Mouse (Mus musculus) hindbrain, postnatal 0 days (tissue): ENCODE data around the gene Lsm7. TPM values are rescaled to one million over a fixed set of nuclear protein-coding genes. Genes with fewer than 3 reads are reported as not detected.

Experiments
- ATAC-seq: fragments of 200-750 bp; cut with Nextera tagmentation; 2 replicates; pipeline ENCODE4 v1.8.0; 2017; ENCODE audit warnings: mild to moderate bottlenecking, moderate TSS enrichment, moderate library complexity
- DNase-seq: peaks from one replicate; pipeline ENCODE4 v3.0.0-alpha.2; 2015; ENCODE audit warnings: low spot score
- H3K27ac ChIP-seq: fragments of 300-500 bp; sonication (generic); 2 replicates; pipeline ENCODE4 v1.5.1; 2014; ENCODE audit warnings: mild to moderate bottlenecking
- H3K27me3 ChIP-seq: fragments of 300-500 bp; sonication (generic); 2 replicates; pipeline ENCODE4 v1.6.1; 2014; ENCODE audit warnings: low read length, mixed read lengths; ENCODE audit not compliant: insufficient read depth
- H3K36me3 ChIP-seq: fragments of 300-500 bp; sonication (generic); 2 replicates; pipeline ENCODE4 v1.6.1; 2014; ENCODE audit warnings: low read length, mixed read lengths; ENCODE audit not compliant: insufficient read depth
- H3K4me1 ChIP-seq: fragments of 300-500 bp; sonication (generic); 2 replicates; pipeline ENCODE4 v1.6.1; 2014; ENCODE audit warnings: antibody characterized with exemption, low read length, mixed read lengths; ENCODE audit not compliant: insufficient read depth
- H3K4me2 ChIP-seq: fragments of 300-500 bp; sonication (generic); 2 replicates; pipeline ENCODE4 v1.6.1; 2014; ENCODE audit warnings: low read depth, mild to moderate bottlenecking, low read length, moderate library complexity, mixed read lengths
- H3K4me3 ChIP-seq: fragments of 300-500 bp; sonication (generic); 2 replicates; pipeline ENCODE4 v1.5.1; 2014; ENCODE audit warnings: low read length
- H3K9ac ChIP-seq: fragments of 300-500 bp; sonication (generic); replicated peaks from 2 replicates; pipeline ENCODE4 v1.6.1; 2014; ENCODE audit warnings: mild to moderate bottlenecking, low read length, moderate library complexity, mixed read lengths
- H3K9me3 ChIP-seq: fragments of 300-500 bp; sonication (generic); 2 replicates; pipeline ENCODE4 v1.6.1; 2016; ENCODE audit warnings: low read length, mixed read lengths
- CTCF ChIP-seq: IDR thresholded peaks from 2 replicates; pipeline ENCODE4 v1.5.1; 2016; ENCODE audit warnings: antibody characterized with exemption, control low read depth, low read depth
- WGBS: fragments of 180-500 bp; shearing (Covaris S2); extraction: QIAGEN DNeasy Blood & Tissue Kit; methylation state at CpG from one replicate; pipeline ENCODE4 v1.1.7; 2014; 5-methylcytosine and 5-hydroxymethylcytosine counted together
- polyA plus RNA-seq: library from polyadenylated mRNA; unstranded; fragments of >200 nt; fragmentation: Nextera tagmentation; extraction: Ambion mirVana; gene quantifications from 2 replicates; pipeline ENCODE4 v1.2.1, GENCODE M21; 2015
- total RNA-seq: library from RNA; depleted of rRNA; stranded (reverse); fragments of >200 nt; gene quantifications from 2 replicates; pipeline ENCODE4 v1.2.3, GENCODE M21; 2014

Lsm7 gene
- total and polyA plus RNA-seq, 2 experiments from 2014 or later = 189 to 279 TPM

- H3K9ac ChIP-seq = no peak overlapping the region
- no peak for ATAC-seq
- H3K27me3 ChIP-seq = no peaks in the 10 kb centered on the region
- H3K4me1 ChIP-seq = no peaks in the 10 kb centered on the region
- 25% methylated on average over 3 of the region's 3 CpGs for WGBS
- no peak for DNase-seq
- H3K9me3 ChIP-seq = no peaks in the 10 kb centered on the region
- no peak for TF ChIP-seq CTCF
- H3K4me2 ChIP-seq = no peak overlapping the region
- no peaks in the 10 kb centered on the region for H3K36me3 ChIP-seq
- no peak overlapping the region for H3K4me3 ChIP-seq
- H3K27ac ChIP-seq = no peak overlapping the region
Measured at GRCm38 (mm10) chr10:80876594-80876993, 21.6 kb upstream of the Lsm7 start.

GRCm38 (mm10) chr10:80876028-80876427 lies 21.0 kb upstream of the Lsm7 start:
- Histone ChIP-seq H3K4me2 (no peak overlapping the region), H3K9ac (no peak overlapping the region), H3K4me1 (no peaks in the 10 kb centered on the region), H3K9me3 (no peaks in the 10 kb centered on the region), H3K27ac (no peak overlapping the region), H3K27me3 (no peaks in the 10 kb centered on the region), H3K36me3 (no peaks in the 10 kb centered on the region), H3K4me3 (no peak overlapping the region)
- ATAC-seq (no peak), DNase-seq (peak; percentile 65)
- peak; percentile 90 for TF ChIP-seq CTCF
- 28% methylated on average over 5 of the region's 5 CpGs for WGBS

DNA sequence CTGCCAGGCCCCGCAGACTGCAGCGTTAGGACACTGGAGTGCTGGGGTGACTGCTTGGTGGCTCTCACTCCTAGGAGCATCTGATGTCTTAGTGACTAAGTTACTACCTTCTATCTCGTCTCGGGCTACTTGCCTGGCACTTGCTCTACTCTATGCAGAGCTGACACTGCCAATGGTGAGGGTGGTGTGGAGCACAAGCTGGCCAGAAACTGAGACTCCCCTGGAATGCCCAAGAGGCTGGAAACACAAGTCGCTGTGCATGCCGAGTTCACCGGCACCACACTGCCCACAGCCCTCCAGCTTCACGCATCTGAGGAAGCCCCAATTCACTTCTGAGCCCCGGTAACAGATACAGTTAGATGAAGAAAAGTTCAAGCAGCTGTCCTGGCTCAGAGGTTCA lies 19.0 kb upstream of the Lsm7 start:
- no peak overlapping the region for H3K9ac ChIP-seq
- H3K27me3 ChIP-seq = no peaks in the 10 kb centered on the region
- no peaks in the 10 kb centered on the region for H3K4me1 ChIP-seq
- DNase-seq = no peak
- H3K4me2 ChIP-seq = no peak overlapping the region
- no peak overlapping the region for H3K27ac ChIP-seq
- no peaks in the 10 kb centered on the region for H3K36me3 ChIP-seq
- TF ChIP-seq CTCF = no peak
- WGBS = 75% methylated on average over 9 of the region's 9 CpGs
- no peaks in the 10 kb centered on the region for H3K9me3 ChIP-seq
- ATAC-seq = no peak
- no peak overlapping the region for H3K4me3 ChIP-seq

GRCm38 (mm10) chr10:80871581-80871980 lies 16.6 kb upstream of the Lsm7 start, which contains the start of gene Tmprss9:
Gene Tmprss9 (plus strand): TSS chr10:80871848.
- H3K4me2 ChIP-seq = no peak within 1 kb of the TSS
- DNase-seq (no peak), ATAC-seq (no peak)
- H3K4me3 ChIP-seq = no peak within 1 kb of the TSS
- no peak within 1 kb of the TSS for H3K9ac ChIP-seq
- WGBS = 40% methylated on average over 9 of the region's 9 CpGs
- H3K36me3 ChIP-seq = peaks cover 10% of the 10 kb centered on the region; the same call in 1 of the 2 replicates
- H3K27me3 ChIP-seq = no peaks in the 10 kb centered on the region
- TF ChIP-seq CTCF = no peak
- no peak within 1 kb of the TSS for H3K27ac ChIP-seq
- H3K9me3 ChIP-seq = no peaks in the 10 kb centered on the region
- no peaks in the 10 kb centered on the region for H3K4me1 ChIP-seq

- DNase-seq (no peak), ATAC-seq (no peak)
- H3K27me3 ChIP-seq = no peaks in the 10 kb centered on the region
- no peaks in the 10 kb centered on the region for H3K9me3 ChIP-seq
- no peak overlapping the region for H3K27ac ChIP-seq
- H3K4me1 ChIP-seq = no peaks in the 10 kb centered on the region
- no peak for TF ChIP-seq CTCF
- no peak overlapping the region for H3K4me3 ChIP-seq
- H3K9ac ChIP-seq = no peak overlapping the region
- H3K36me3 ChIP-seq = peaks cover 11% of the 10 kb centered on the region; the same call in 1 of the 2 replicates
- 73% methylated on average over 3 of the region's 6 CpGs for WGBS
- no peak overlapping the region for H3K4me2 ChIP-seq
Measured at GRCm38 (mm10) chr10:80870993-80871392, 16.0 kb upstream of the Lsm7 start.

GRCm38 (mm10) chr10:80864446-80864845 lies 9.4 kb upstream of the Lsm7 start:
- H3K4me2 ChIP-seq = no peak overlapping the region
- WGBS = 71% methylated on average over 16 of the region's 16 CpGs
- TF ChIP-seq CTCF = no peak
- H3K4me3 ChIP-seq = no peak overlapping the region
- no peaks in the 10 kb centered on the region for H3K27me3 ChIP-seq
- no peak for ATAC-seq
- H3K36me3 ChIP-seq = peaks cover 31% of the 10 kb centered on the region
- H3K9me3 ChIP-seq = no peaks in the 10 kb centered on the region
- peak; percentile 28 for DNase-seq
- H3K9ac ChIP-seq = no peak overlapping the region
- H3K4me1 ChIP-seq = no peaks in the 10 kb centered on the region
- H3K27ac ChIP-seq = no peak overlapping the region

- TF ChIP-seq CTCF = no peak
- no peak for ATAC-seq
- 88% methylated on average over 5 of the region's 5 CpGs for WGBS
- Histone ChIP-seq H3K27ac (no peak overlapping the region), H3K4me3 (no peak overlapping the region), H3K27me3 (no peaks in the 10 kb centered on the region), H3K36me3 (peaks cover 21% of the 10 kb centered on the region), H3K4me1 (no peaks in the 10 kb centered on the region), H3K9me3 (no peaks in the 10 kb centered on the region), H3K9ac (no peak overlapping the region), H3K4me2 (no peak overlapping the region)
- no peak for DNase-seq
Measured at GRCm38 (mm10) chr10:80862305-80862704, 7.3 kb upstream of the Lsm7 start.
